Mouse (Mus musculus) small intestine, adult 2 months (tissue): Measurements from ENCODE around the gene Gm20388.

Source experiments
- CTCF ChIP-seq: fragments of 200-500 bp; IDR thresholded peaks from 2 replicates; pipeline ENCODE4 v1.5.1; 2012; ENCODE audit warnings: low read depth, mild to moderate bottlenecking, control low read depth, inconsistent platforms, low read length, moderate library complexity, mixed read lengths; ENCODE audit not compliant: insufficient replicate concordance, insufficient read length; ENCODE audit errors: extremely low read depth
- POLR2A ChIP-seq: fragments of 200-500 bp; IDR thresholded peaks from 2 replicates; pipeline ENCODE4 v1.6.1; 2012; ENCODE audit warnings: low read depth, mild to moderate bottlenecking, control low read depth, inconsistent platforms, low read length, moderate library complexity

GRCm38 (mm10) chr8:123661515-123661914, 3750.9 kb downstream of the Gm20388 start:
- TF ChIP-seq CTCF (no peak), POLR2A (no peak)
